Mouse (Mus musculus) liver, embryonic 15.5 days (tissue): Measurements from ENCODE around the gene Dnajc7. TPM values are rescaled to one million over a fixed set of nuclear protein-coding genes. Genes with fewer than 3 reads are reported as not detected.
A peak's percentile ranks its signal among the peaks of the same experiment; 100 is the strongest.

Experiments used
- ATAC-seq: fragments of 200-750 bp; cut with Nextera tagmentation; 2 replicates; pipeline ENCODE4 v1.8.0; 2017; ENCODE audit warnings: moderate number of reproducible peaks, mild to moderate bottlenecking, moderate library complexity; ENCODE audit not compliant: insufficient read depth
- H3K27ac ChIP-seq: fragments of 300-500 bp; sonication (generic); replicated peaks from 2 replicates; pipeline ENCODE4 v1.5.1; 2015; ENCODE audit warnings: mild to moderate bottlenecking, inconsistent platforms
- H3K27me3 ChIP-seq: fragments of 300-500 bp; sonication (generic); 2 replicates; pipeline ENCODE4 v1.6.1; 2015; ENCODE audit warnings: mild to moderate bottlenecking, inconsistent platforms
- H3K36me3 ChIP-seq: fragments of 300-500 bp; sonication (generic); replicated peaks from 2 replicates; pipeline ENCODE4 v1.6.1; 2015; ENCODE audit warnings: moderate library complexity, mild to moderate bottlenecking, inconsistent platforms
- H3K4me1 ChIP-seq: fragments of 300-500 bp; sonication (generic); replicated peaks from 2 replicates; pipeline ENCODE4 v1.6.1; 2015; ENCODE audit warnings: inconsistent platforms
- H3K4me2 ChIP-seq: fragments of 300-500 bp; sonication (generic); 2 replicates; pipeline ENCODE4 v1.6.1; 2015; ENCODE audit warnings: moderate library complexity, mild to moderate bottlenecking, inconsistent platforms
- H3K4me3 ChIP-seq: fragments of 300-500 bp; sonication (generic); replicated peaks from 2 replicates; pipeline ENCODE4 v1.5.1; 2015; ENCODE audit warnings: mild to moderate bottlenecking, inconsistent platforms
- H3K9ac ChIP-seq: fragments of 300-500 bp; sonication (generic); 2 replicates; pipeline ENCODE4 v1.6.1; 2015; ENCODE audit warnings: moderate library complexity, mild to moderate bottlenecking, inconsistent platforms
- H3K9me3 ChIP-seq: fragments of 300-500 bp; sonication (generic); replicated peaks from 2 replicates; pipeline ENCODE4 v1.6.1; 2016; ENCODE audit warnings: inconsistent platforms
- WGBS: fragments of 180-500 bp; shearing (Covaris S2); methylation state at CpG from one replicate; pipeline ENCODE4 v1.1.7; 2015; ENCODE audit warnings: mixed read lengths; ENCODE audit not compliant: insufficient replicate concordance; 5-methylcytosine and 5-hydroxymethylcytosine counted together
- polyA plus RNA-seq: library from polyadenylated mRNA; unstranded; fragments of >200 nt; fragmentation: Nextera tagmentation; extraction: Ambion mirVana; gene quantifications from 2 replicates; pipeline ENCODE4 v1.2.1, GENCODE M21; 2015

The Dnajc7 gene
- polyA plus RNA-seq, 1 experiment from 2014 or later: 61.0 TPM

DNA sequence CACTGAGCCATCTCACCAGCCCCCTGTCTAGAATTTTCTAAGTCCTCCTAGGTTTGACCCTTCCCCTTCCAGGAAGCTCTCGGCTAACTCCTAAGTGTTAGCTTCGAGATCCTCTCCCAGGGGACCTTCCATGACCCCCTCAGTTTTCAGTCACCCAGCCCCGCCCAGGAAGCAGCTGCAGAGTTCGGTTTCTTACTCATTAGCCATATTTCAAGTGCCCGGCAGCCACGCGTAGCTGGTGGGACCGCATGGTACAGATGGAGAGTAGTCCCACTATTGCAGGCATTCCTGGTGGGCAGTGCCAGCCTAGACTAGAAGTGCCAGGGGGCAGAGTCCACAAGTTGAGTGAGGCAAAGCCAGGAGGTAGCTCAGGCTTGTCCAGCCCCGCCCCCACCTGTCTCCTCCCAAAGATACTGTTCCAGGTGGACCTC lies 52.1 kb downstream of the Dnajc7 start:
- WGBS: 41% methylated on average over 9 of the region's 9 CpGs
- Histone ChIP-seq H3K27me3 (peaks cover 16% of the 10 kb centered on the region), H3K36me3 (no peaks in the 10 kb centered on the region), H3K9ac (no peak overlapping the region), H3K27ac (no peak overlapping the region), H3K4me3 (no peak overlapping the region), H3K4me2 (no peak overlapping the region), H3K9me3 (no peaks in the 10 kb centered on the region), H3K4me1 (peaks cover 9% of the 10 kb centered on the region)
- no peak for ATAC-seq

DNA sequence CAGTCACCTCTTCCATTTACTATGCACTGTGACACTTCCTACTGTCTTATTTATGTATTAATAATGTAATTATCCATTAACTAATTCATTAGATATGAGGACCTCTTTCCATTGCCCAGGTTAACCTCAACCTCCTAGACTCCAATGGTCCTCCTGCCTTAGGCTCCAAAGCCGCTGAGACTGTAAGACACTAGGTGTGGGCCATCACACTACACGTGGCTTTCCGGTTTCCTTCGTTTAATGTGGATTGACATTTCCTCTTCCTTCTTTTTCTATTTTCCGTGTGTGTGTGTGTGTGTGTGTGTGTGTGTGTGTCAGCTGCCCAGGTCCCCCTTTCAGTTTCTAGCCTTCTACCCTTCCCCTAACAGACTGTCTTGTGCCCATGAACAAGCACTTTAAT lies 52.7 kb downstream of the Dnajc7 start:
- WGBS: 26% methylated on average over 5 of the region's 5 CpGs
- H3K9ac ChIP-seq: no peak overlapping the region
- peaks cover 16% of the 10 kb centered on the region for H3K27me3 ChIP-seq
- no peaks in the 10 kb centered on the region for H3K36me3 ChIP-seq
- ATAC-seq: no peak
- no peak overlapping the region for H3K4me2 ChIP-seq
- no peak overlapping the region for H3K4me3 ChIP-seq
- no peaks in the 10 kb centered on the region for H3K9me3 ChIP-seq
- peaks cover 9% of the 10 kb centered on the region for H3K4me1 ChIP-seq
- H3K27ac ChIP-seq: no peak overlapping the region

DNA sequence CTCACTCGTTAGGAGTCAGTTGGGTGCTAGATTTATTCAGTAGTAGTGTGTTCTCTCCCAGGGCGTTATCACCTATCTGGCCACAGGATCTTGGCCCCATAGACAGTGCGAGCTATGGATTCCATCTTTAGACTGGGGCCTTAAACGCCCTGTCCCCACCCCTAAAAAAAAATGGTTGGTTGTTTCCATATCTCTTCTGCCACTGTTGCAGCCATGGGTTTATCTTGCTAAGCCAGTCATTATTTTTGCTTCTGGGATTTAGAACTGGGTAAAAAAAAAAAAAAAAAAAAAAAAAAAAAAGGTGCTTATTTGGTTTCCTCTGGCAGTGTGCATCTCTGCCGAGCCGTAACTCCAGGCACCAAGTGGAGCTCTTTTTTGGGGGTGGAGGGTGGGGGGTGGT lies 55.3 kb downstream of the Dnajc7 start:
- WGBS: 40% methylated on average over 6 of the region's 6 CpGs
- Histone ChIP-seq H3K27me3 (no peaks in the 10 kb centered on the region), H3K9me3 (no peaks in the 10 kb centered on the region), H3K27ac (no peak overlapping the region), H3K9ac (no peak overlapping the region), H3K4me2 (no peak overlapping the region), H3K4me1 (no peaks in the 10 kb centered on the region), H3K4me3 (no peak overlapping the region), H3K36me3 (no peaks in the 10 kb centered on the region)
- no peak for ATAC-seq

DNA sequence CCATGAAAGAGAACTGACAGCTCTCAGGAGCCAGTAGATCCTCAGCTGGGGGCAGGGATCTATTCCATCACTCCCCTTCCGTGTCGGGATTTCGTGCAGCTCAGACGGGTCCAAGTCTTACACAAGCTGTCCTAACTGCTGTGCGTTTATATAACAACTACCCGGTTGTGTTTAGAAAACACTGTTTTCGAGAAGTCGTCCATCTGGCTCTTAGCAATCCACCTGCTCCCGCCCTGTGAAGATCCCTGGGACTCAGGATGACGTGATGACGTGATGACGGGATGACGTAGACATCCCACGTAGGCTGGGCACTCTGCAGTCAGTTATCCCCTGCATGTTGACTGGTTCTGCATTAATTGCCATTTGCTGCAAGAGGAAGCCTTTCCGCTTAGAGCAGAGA lies 55.7 kb downstream of the Dnajc7 start:
- Histone ChIP-seq H3K36me3 (no peaks in the 10 kb centered on the region), H3K4me1 (no peaks in the 10 kb centered on the region), H3K9me3 (no peaks in the 10 kb centered on the region), H3K9ac (no peak overlapping the region), H3K4me2 (no peak overlapping the region), H3K4me3 (no peak overlapping the region), H3K27ac (no peak overlapping the region), H3K27me3 (no peaks in the 10 kb centered on the region)
- ATAC-seq: no peak
- 75% methylated on average over 15 of the region's 15 CpGs for WGBS

DNA sequence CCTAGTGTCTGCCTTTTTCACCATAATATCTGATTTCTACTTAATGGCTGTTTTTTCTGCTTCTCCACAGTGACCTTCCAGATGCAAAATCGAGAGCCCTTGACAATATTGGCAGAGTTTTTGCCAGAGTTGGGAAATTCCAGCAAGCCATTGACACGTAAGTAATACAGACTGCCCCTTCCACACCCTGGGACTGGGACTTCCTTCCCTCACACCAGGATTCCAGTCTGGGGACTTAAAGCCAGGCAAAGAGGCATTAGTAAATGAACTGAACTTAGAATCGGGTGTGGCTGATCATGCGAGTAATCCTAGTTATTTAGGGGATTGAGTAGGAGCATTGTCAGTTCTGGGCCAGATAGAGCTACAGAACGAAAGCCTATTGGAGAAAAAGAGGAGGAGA lies 58.2 kb downstream of the Dnajc7 start:
- Histone ChIP-seq H3K36me3 (no peaks in the 10 kb centered on the region), H3K27ac (no peak overlapping the region), H3K4me3 (no peak overlapping the region), H3K4me2 (no peak overlapping the region), H3K4me1 (no peaks in the 10 kb centered on the region), H3K27me3 (no peaks in the 10 kb centered on the region), H3K9me3 (no peaks in the 10 kb centered on the region), H3K9ac (no peak overlapping the region)
- 57% methylated on average over 5 of the region's 5 CpGs for WGBS
- ATAC-seq: no peak

DNA sequence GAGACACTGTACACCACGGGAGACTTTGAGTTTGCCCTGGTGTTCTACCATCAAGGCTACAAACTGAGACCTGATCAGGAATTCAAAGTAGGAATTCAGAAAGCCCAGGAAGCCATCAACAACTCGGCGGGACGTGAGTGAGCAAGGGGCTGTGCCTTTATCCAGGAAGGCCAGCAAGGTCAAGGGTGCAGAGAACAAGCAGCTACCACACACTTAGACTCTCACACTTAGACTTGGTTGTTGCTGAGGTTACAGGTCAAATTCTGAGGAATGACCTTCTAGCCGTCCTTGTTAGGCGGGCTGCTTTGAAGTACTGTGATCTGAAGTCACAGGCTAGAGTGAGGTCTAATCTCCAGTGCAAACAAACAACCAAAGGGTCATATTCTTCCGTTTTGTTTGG lies 60.5 kb downstream of the Dnajc7 start:
- Histone ChIP-seq H3K27me3 (no peaks in the 10 kb centered on the region), H3K4me3 (no peak overlapping the region), H3K27ac (no peak overlapping the region), H3K4me2 (no peak overlapping the region), H3K9ac (no peak overlapping the region), H3K9me3 (no peaks in the 10 kb centered on the region), H3K4me1 (peaks cover 7% of the 10 kb centered on the region; the same call in 1 of the 2 replicates), H3K36me3 (no peaks in the 10 kb centered on the region)
- no peak for ATAC-seq
- WGBS: 54% methylated on average over 7 of the region's 7 CpGs

DNA sequence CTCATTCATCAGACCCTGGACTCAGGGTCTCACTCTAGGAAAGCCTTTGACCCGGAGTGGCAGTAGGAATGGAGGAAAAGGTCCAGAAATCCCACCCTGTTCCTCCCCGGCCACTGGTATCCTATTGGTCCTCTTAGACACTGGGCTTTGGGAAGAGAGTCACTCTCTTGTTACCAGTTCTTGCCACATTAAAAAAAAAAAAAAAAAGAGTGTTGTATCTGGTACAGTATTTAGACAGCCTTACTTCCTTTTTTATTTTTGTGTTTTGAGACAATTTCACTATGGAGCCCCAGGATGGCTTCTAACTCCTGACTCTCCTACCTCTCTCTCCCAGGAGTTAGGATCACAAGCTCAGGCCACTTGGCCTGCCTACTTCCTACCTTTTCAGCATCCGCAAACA lies 62.4 kb downstream of the Dnajc7 start:
- 57% methylated on average over 3 of the region's 3 CpGs for WGBS
- no peak overlapping the region for H3K9ac ChIP-seq
- H3K4me2 ChIP-seq: no peak overlapping the region
- H3K4me3 ChIP-seq: no peak overlapping the region
- H3K27ac ChIP-seq: no peak overlapping the region
- H3K36me3 ChIP-seq: no peaks in the 10 kb centered on the region
- H3K4me1 ChIP-seq: peaks cover 7% of the 10 kb centered on the region; the same call in 1 of the 2 replicates
- ATAC-seq: no peak
- H3K9me3 ChIP-seq: no peaks in the 10 kb centered on the region
- H3K27me3 ChIP-seq: no peaks in the 10 kb centered on the region

DNA sequence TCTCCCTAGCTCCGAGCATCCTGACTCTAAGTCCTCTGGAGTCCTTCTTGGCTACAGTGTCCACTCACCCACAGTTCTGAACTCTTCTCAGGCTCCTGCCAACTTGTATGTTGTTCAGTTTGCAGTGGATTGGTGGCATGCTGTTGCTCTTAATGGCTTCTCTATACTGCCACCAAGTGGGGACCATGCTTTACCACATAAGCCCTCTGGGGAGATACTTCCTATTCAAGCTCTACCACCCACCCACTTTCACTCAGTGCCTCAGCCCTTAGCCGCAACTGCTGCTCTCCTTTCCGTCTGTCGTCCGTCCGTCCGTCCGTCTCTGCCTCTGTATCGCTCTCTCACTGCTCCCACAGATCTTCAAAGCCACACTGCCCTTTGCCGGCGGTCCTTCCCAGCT lies 64.4 kb downstream of the Dnajc7 start:
- WGBS: 8% methylated on average over 11 of the region's 11 CpGs
- Histone ChIP-seq H3K4me2 (peak overlapping the region; percentile 43; the same call in 1 of the 2 replicates), H3K36me3 (no peaks in the 10 kb centered on the region), H3K27me3 (no peaks in the 10 kb centered on the region), H3K9me3 (no peaks in the 10 kb centered on the region), H3K27ac (no peak overlapping the region), H3K9ac (no peak overlapping the region), H3K4me1 (peaks cover 7% of the 10 kb centered on the region; the same call in 1 of the 2 replicates), H3K4me3 (no peak overlapping the region)
- 0 out of 2 replicates have a peak, but pooled peaks have one; percentile 42 for ATAC-seq

DNA sequence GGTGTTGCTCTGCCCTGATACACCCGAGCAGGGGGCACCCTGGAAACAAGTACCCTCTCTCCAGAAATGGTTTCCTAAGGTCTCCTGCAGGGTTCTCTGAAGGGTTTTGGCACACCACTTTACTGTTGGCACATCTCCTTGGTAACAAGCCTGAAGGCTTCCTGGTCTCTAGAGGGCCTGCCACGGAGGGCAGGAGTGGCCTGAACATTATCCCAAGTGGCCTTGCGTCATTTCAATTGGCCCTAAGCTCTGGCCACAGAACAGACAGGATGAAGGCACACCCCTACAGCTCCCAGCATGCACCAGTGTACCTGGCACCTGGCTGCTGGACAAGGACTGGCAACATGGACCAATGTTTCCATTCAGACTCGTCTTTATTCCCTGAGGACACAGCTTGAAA lies 67.1 kb downstream of the Dnajc7 start:
- H3K4me1 ChIP-seq: peaks cover 7% of the 10 kb centered on the region; the same call in 1 of the 2 replicates
- H3K27ac ChIP-seq: no peak overlapping the region
- ATAC-seq: no peak
- no peaks in the 10 kb centered on the region for H3K36me3 ChIP-seq
- no peak overlapping the region for H3K9ac ChIP-seq
- 65% methylated on average over 4 of the region's 4 CpGs for WGBS
- no peak overlapping the region for H3K4me2 ChIP-seq
- no peak overlapping the region for H3K4me3 ChIP-seq
- no peaks in the 10 kb centered on the region for H3K9me3 ChIP-seq
- H3K27me3 ChIP-seq: no peaks in the 10 kb centered on the region

DNA sequence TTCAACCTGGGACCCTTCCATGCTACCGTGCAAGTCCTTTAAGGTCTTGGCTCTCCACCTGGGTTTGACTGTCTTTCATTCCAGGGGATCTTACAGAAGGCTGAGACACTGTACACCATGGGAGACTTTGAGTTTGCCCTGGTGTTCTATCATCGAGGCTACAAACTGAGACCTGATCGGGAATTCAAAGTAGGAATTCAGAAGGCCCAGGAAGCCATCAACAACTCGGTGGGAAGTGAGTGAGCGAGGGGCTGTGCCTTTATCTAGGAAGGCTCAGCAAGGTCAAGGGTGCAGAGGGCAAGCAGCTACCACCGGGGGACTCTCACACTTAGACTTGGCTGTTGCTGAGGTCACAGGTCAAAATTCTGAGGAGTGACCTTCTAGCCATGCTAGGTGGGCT lies 69.9 kb downstream of the Dnajc7 start:
- no peak for ATAC-seq

DNA sequence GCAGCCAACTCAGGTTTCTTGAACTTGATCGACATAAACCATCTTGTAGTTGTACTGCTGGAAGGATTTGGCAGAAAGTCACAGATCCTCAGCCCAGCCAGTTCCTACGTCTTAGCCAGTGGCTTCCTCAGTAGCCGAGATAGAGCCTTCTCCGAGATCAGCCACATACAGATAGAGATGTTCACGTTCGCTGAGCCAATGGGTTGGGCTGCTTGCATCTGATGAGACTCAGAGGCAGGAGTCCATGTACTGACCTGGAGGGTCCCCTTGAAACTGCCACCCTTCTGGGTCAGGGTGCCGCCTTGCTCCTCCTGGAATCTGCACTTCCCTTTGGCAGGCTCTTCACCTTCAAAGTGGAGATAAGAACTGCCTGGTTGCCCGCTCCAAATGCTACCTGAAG lies 70.5 kb downstream of the Dnajc7 start:
- Histone ChIP-seq H3K4me1 (peaks cover 23% of the 10 kb centered on the region), H3K36me3 (no peaks in the 10 kb centered on the region), H3K27me3 (no peaks in the 10 kb centered on the region), H3K9me3 (no peaks in the 10 kb centered on the region), H3K9ac (no peak overlapping the region), H3K4me3 (no peak overlapping the region), H3K4me2 (no peak overlapping the region), H3K27ac (no peak overlapping the region)
- 64% methylated on average over 8 of the region's 8 CpGs for WGBS
- ATAC-seq: no peak

More for the DNA sequence above, 69.9 kb downstream of the Dnajc7 start:
- Histone ChIP-seq H3K4me3 (no peak overlapping the region), H3K9me3 (no peaks in the 10 kb centered on the region), H3K27ac (no peak overlapping the region), H3K9ac (no peak overlapping the region), H3K4me1 (peaks cover 17% of the 10 kb centered on the region), H3K27me3 (no peaks in the 10 kb centered on the region), H3K36me3 (no peaks in the 10 kb centered on the region), H3K4me2 (no peak overlapping the region)
- 65% methylated on average over 6 of the region's 6 CpGs for WGBS

DNA sequence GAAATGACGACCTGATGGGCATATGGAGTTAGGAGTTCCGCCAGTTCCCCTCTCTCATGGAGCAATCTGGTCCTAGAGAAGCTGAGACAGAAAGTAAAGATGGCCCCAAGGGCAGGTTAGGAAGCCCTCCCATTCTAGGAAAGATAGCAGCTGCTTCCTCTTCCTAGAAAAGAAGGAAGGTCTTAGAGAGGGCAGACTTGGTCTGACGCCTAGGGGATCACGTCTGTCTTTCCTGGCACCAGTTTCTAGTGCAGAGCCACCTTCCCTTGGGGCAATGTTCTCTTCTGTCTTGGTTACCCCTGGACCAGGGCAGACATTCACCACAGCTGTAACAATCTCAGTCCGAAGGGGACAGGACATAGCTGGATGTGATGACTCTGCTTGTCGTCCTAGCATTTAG lies 71.8 kb downstream of the Dnajc7 start:
- no peaks in the 10 kb centered on the region for H3K9me3 ChIP-seq
- peaks cover 25% of the 10 kb centered on the region for H3K4me1 ChIP-seq
- no peak overlapping the region for H3K9ac ChIP-seq
- no peaks in the 10 kb centered on the region for H3K27me3 ChIP-seq
- ATAC-seq: no peak
- 38% methylated on average over 6 of the region's 6 CpGs for WGBS
- no peak overlapping the region for H3K4me3 ChIP-seq
- no peak overlapping the region for H3K27ac ChIP-seq
- H3K4me2 ChIP-seq: no peak overlapping the region
- no peaks in the 10 kb centered on the region for H3K36me3 ChIP-seq
